Mouse (Mus musculus): ENCODE data around the gene Popdc2. TPM values are rescaled to one million over a fixed set of nuclear protein-coding genes. Genes with fewer than 3 reads are reported as not detected.

Popdc2 gene
- polyA plus RNA-seq, 1 experiment from 2014 or later = 20.3 TPM

DNA sequence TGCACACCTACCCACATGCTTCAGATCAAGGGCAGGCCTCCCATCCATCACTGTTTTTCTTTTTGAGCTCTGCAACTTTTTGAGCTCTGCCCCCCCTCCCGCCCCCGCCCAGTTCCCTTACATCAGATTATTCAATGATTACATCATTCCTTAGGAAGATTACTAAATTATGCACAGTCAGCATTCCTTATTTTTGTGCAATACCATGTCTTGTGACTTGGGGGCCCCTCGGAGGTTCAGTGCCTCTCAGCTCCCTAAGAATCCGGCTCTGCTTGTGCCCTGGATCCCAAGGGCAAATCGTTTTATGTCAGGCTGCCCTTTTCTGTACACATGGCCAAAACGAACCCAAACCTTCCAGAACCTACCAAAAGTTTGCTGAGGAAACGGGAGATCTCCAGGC, 52.9 kb downstream of the Popdc2 start:
- H3K27ac ChIP-seq = no peak overlapping the region
- H3K4me2 ChIP-seq = no peak overlapping the region
- no peak overlapping the region for H3K4me3 ChIP-seq
- H3K27me3 ChIP-seq (replicated peaks) = 0 out of 2 replicates have a peak, but pooled peaks cover 3% of the 10 kb centered on the region
- H3K36me3 ChIP-seq = no peaks in the 10 kb centered on the region
- H3K9ac ChIP-seq = no peak overlapping the region
- ATAC-seq = no peak
- no peaks in the 10 kb centered on the region for H3K4me1 ChIP-seq
- H3K9me3 ChIP-seq (replicated peaks) = no peaks in the 10 kb centered on the region
- WGBS (ENCODE audit: insufficient replicate concordance) = 71% methylated on average over 7 of the region's 7 CpGs

GRCm38 (mm10) chr16:38425374-38425773, 63.4 kb downstream of the Popdc2 start:
- no peak overlapping the region for H3K9ac ChIP-seq
- H3K27me3 ChIP-seq (replicated peaks) = no peaks in the 10 kb centered on the region
- WGBS (ENCODE audit: insufficient replicate concordance) = 72% methylated on average over 2 of the region's 2 CpGs
- no peak overlapping the region for H3K27ac ChIP-seq
- H3K9me3 ChIP-seq (replicated peaks) = no peaks in the 10 kb centered on the region
- H3K4me3 ChIP-seq = no peak overlapping the region
- H3K36me3 ChIP-seq = no peaks in the 10 kb centered on the region
- H3K4me1 ChIP-seq = no peaks in the 10 kb centered on the region
- no peak for ATAC-seq
- no peak overlapping the region for H3K4me2 ChIP-seq

- H3K9ac ChIP-seq = no peak overlapping the region
- no peak for ATAC-seq
- 76% methylated on average over 1 of the region's 1 CpGs for WGBS (ENCODE audit: insufficient replicate concordance)
- H3K4me1 ChIP-seq = no peaks in the 10 kb centered on the region
- H3K27ac ChIP-seq = no peak overlapping the region
- H3K4me2 ChIP-seq = no peak overlapping the region
- H3K9me3 ChIP-seq (replicated peaks) = no peaks in the 10 kb centered on the region
- H3K4me3 ChIP-seq = no peak overlapping the region
- H3K36me3 ChIP-seq = no peaks in the 10 kb centered on the region
- H3K27me3 ChIP-seq (replicated peaks) = no peaks in the 10 kb centered on the region
Measured at GRCm38 (mm10) chr16:38425799-38426198, 63.8 kb downstream of the Popdc2 start.

Other genes with a start within 250 kb of the Popdc2 start
- 1.4 and 1.8 TPM in 2 replicates for gene Nr1i2, start 67.4 kb upstream of the Popdc2 start, polyA plus RNA-seq (2016; fragmentation: Nextera tagmentation; extraction: Ambion mirVana)
- gene Maats1, start 20.1 kb upstream of the Popdc2 start, polyA plus RNA-seq (2016; fragmentation: Nextera tagmentation; extraction: Ambion mirVana) = 0.05 TPM in 1 of 2 replicates, not detected in the other
- 404 and 417 TPM in 2 replicates for gene Cox17, start 15.2 kb upstream of the Popdc2 start, polyA plus RNA-seq (2016; fragmentation: Nextera tagmentation; extraction: Ambion mirVana)
- not detected in 2 replicates for gene Gm21987, start 15.2 kb upstream of the Popdc2 start, polyA plus RNA-seq (2016; fragmentation: Nextera tagmentation; extraction: Ambion mirVana)
- 3.4 TPM in 2 replicates for gene Pla1a, start 70.9 kb downstream of the Popdc2 start, polyA plus RNA-seq (2016; fragmentation: Nextera tagmentation; extraction: Ambion mirVana)
- 50.8 and 53.5 TPM in 2 replicates for gene Adprh, start 90.5 kb downstream of the Popdc2 start, polyA plus RNA-seq (2016; fragmentation: Nextera tagmentation; extraction: Ambion mirVana)
- 0.12 and 0.19 TPM in 2 replicates for gene Cd80, start 93.4 kb downstream of the Popdc2 start, polyA plus RNA-seq (2016; fragmentation: Nextera tagmentation; extraction: Ambion mirVana)
- gene Timmdc1, start 160.5 kb downstream of the Popdc2 start, polyA plus RNA-seq (2016; fragmentation: Nextera tagmentation; extraction: Ambion mirVana) = 19.7 and 19.9 TPM in 2 replicates
- 17.7 and 18.3 TPM in 2 replicates for gene Poglut1, start 188.0 kb downstream of the Popdc2 start, polyA plus RNA-seq (2016; fragmentation: Nextera tagmentation; extraction: Ambion mirVana)
- 41.3 and 48.6 TPM in 2 replicates for gene Tmem39a, start 196.5 kb downstream of the Popdc2 start, polyA plus RNA-seq (2016; fragmentation: Nextera tagmentation; extraction: Ambion mirVana)